Mouse (Mus musculus) retina, adult 2 months (tissue): ENCODE measurements around the gene Pcdh18.

Experiments used
- DNase-seq: peaks from one replicate; pipeline ENCODE4 v3.0.0-alpha.2; 2012; ENCODE audit warnings: low read depth, low spot score

Pcdh18 gene

GRCm38 (mm10) chr3:49756870-49757625 lies at the start of gene Pcdh18:
TSS of gene Pcdh18 (minus strand) at chr3:49757325.
- no peak for DNase-seq

- no peak for DNase-seq
These were observed 49.7 kb upstream of the Pcdh18 start for GRCm38 (mm10) chr3:49806823-49807222.

- DNase-seq = no peak
These were observed 48.4 kb upstream of the Pcdh18 start for GRCm38 (mm10) chr3:49805511-49805910.

DNA sequence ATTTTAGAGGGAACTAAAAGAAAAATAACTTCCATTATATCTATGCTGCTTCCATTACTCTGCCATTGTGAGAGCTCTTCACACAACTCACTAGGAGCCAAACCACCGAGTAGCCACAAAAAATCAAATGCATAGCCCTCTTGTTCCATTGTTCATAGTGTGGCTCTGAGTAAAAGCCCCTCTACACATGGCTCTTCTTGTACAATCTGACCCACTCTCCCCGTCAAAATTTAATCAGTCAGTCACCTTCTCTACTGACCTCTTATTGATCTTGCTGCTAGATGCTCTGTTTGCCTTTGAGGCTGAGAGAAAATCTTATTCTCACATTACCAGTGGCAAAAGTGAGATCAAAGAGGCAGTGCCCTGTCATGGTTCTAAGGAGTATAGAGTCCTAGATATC lies 31.2 kb upstream of the Pcdh18 start:
- no peak for DNase-seq

DNA sequence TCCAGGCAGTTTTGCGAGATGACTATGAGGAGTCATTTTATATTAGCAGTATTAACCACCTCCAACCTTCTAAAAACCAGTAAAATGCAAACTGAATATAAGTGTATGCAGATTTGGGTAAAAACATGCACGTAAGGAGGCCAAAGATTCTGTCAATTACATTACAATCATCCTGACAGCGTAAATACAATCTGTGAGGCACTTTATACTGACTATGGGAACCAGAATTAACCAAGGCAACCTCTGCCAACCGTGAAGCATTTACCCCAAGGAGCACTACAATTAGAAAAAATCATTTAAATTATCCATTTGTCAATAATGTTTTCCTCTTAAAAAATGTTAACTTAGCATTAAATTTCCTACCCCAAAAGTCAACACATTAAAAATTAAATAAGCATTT lies 30.6 kb upstream of the Pcdh18 start:
- DNase-seq = no peak

DNA sequence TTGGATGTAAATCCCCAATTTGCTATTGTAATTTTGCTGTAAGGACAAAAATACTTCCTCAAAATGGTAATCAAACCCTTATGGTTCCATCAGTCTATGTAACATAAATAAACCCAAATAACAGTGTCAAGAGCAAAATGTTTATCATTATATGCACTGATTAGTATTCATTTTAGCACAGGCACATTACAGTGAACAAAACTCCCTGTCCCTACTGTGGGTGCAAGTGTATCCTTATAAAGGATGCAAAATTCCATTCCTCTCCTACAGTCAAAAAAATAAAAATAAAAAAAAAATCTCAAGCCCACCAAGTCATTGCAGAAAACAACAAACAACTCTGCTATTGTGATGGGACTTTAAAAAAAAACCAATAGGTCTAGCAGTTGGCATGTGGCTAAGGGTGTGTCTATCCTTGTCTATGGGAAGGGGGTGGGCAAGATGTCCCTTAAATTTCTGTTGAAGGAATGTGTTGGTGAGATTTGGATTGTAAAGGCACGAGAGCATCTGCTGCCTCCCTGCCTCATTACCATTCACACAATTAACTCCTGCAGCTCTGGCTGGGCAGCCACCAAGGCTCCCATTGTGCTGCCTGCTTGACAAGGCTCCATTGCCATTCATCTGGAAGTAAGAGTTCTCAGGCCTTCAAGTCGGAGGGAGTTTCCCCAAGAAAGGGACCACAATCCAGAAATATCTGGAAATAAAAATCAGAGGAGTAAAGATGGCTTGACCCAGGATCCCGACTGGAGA lies 12.0 kb upstream of the Pcdh18 start:
- no peak for DNase-seq

- no peak for DNase-seq
These were observed 5.6 kb upstream of the Pcdh18 start for GRCm38 (mm10) chr3:49762711-49763110.

GRCm38 (mm10) chr3:49761971-49762370 lies 4.8 kb upstream of the Pcdh18 start:
- no peak for DNase-seq

DNA sequence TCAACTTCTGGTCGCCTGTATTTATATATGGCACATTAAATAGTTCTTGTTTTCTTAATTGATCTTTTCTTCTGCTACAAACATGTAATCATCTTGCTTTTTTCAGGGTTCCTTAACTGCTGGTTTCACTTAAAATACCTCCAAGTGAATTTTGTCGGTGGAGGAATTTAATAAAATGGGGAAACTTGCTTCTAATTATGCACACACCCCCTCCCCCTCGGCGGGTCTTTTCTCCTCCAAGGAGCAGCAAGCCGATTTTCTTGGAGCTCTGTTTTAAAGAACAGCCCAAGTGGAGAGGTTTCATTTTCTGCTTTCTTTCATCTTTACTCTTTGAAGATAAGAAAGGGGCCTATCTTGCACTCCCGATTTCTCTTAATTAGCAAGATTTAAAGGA lies 498 bp upstream of the Pcdh18 start:
- no peak for DNase-seq

GRCm38 (mm10) chr3:49755986-49756845 lies 909 bp downstream of the Pcdh18 start:
- DNase-seq = no peak

GRCm38 (mm10) chr3:49752766-49753165 lies 4.4 kb downstream of the Pcdh18 start:
- no peak for DNase-seq

DNA sequence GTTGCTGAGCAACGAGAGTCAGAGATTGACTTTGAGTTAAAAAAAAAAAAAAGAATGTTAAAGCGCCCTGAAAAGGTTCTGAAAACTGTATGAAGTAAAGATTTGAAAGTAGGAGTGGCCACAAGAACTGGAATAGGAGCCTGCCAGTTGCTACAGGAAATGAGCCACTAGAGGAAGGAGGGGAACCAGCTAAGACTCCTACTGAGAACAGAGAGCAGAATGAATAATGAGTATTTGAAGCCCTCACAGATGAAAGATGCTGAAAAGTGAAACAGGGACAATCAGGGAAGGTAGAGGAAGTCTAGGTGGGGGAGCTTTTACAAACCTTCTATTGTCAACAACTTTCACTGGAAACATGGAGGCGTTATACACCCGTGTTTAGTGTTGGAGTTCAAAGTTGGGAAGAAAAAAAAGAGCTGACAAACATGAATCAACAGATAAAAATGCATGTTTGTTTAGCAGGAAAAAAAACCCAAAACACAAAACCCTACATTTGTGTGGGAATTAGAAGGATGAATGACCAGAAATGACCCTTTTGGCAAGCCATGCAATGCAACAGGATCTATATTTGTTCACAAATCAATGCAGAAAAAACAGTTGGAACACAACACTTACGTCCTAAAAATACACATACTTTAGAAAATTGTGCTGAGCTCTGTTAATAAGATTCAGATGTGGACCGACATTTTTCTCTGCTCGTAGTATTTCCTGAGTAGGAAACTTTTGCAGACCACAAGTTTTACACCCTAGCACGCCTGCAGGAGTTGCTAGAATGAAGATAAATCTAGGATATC lies 7.4 kb downstream of the Pcdh18 start:
- DNase-seq = no peak

- no peak for DNase-seq
These were observed 9.1 kb downstream of the Pcdh18 start for GRCm38 (mm10) chr3:49748054-49748453.

GRCm38 (mm10) chr3:49739061-49739460 lies 18.1 kb downstream of the Pcdh18 start:
- no peak for DNase-seq

- no peak for DNase-seq
These were observed 18.6 kb downstream of the Pcdh18 start for GRCm38 (mm10) chr3:49738531-49738930.

DNA sequence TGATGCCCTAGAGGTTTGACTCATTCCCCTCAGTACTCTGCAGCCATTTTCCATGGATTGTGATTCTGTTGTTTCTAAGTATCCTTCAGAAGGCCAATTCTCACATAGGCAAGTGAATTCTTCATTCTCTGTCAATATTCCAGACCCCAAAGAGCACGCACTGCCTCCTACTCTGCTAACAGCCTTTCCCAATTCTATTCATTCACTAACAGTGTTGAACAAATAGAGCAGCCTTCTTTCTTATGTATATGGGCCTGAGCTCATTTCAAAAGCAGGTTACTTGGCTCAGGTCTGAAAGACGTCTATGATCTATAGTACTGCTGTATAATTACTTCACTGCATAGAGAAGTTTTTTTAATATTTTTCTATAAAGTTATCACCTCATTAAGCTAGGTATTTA lies 50.6 kb downstream of the Pcdh18 start:
- no peak for DNase-seq

DNA sequence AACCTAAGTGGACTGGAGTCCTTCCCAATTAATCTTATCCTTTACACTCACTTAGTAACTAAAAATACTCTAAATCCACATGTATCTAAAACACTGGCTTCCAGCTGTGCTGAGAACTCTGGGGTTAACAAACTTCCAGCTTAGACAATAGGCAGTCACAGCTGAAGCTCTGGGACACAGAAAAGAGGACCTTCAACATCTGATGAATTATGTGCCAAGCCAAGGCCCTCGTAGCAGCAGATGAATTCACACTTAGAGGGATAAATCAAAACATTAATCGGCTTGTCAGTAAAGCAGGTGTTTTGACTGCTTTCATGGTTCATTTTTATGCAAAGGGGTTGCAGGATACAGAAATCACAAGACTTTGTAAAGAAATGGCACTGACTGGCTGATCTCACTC lies 57.2 kb downstream of the Pcdh18 start:
- no peak for DNase-seq
